Mouse (Mus musculus) cerebellum, postnatal 4 days (tissue): Measurements from ENCODE around the gene Ap5s1.
A peak's percentile ranks its signal among the peaks of the same experiment; 100 is the strongest.

Experiments used
- DNase-seq, 2 experiments: peaks; one replicate each; pipeline ENCODE4 v3.0.0; 2022; ENCODE audit warnings: low spot score in 2 of 2, mixed read lengths in 1 of 2

The Ap5s1 gene

GRCm38 (mm10) chr2:131187602-131187922, 19.3 kb upstream of the Ap5s1 start:
- DNase-seq: no peak

GRCm38 (mm10) chr2:131188311-131188710, 18.6 kb upstream of the Ap5s1 start:
- no peak for DNase-seq

GRCm38 (mm10) chr2:131189521-131190309, 17.2 kb upstream of the Ap5s1 start:
- DNase-seq: no peak

- DNase-seq: no peak
Observed at GRCm38 (mm10) chr2:131190344-131191004, 16.4 kb upstream of the Ap5s1 start.

DNA sequence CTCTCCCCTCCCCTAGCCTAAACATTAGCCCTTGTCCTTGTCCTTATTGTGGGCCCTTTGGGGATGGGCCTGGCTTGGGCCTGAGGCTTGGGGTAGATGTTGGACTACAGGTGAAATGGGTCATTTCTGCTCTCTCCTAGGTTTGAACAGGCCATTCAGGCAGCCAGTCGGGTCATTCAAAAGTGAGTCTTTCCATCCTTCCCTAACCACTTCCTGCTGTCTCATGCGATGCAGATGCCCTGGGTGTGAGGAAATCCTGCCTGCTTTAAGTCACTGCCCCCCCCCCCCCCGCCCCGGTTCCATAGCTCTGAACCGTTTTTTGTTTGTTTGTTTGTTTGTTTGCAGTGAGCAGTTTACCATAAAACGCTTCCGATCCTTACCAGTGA, 15.9 kb upstream of the Ap5s1 start:
- no peak for DNase-seq

DNA sequence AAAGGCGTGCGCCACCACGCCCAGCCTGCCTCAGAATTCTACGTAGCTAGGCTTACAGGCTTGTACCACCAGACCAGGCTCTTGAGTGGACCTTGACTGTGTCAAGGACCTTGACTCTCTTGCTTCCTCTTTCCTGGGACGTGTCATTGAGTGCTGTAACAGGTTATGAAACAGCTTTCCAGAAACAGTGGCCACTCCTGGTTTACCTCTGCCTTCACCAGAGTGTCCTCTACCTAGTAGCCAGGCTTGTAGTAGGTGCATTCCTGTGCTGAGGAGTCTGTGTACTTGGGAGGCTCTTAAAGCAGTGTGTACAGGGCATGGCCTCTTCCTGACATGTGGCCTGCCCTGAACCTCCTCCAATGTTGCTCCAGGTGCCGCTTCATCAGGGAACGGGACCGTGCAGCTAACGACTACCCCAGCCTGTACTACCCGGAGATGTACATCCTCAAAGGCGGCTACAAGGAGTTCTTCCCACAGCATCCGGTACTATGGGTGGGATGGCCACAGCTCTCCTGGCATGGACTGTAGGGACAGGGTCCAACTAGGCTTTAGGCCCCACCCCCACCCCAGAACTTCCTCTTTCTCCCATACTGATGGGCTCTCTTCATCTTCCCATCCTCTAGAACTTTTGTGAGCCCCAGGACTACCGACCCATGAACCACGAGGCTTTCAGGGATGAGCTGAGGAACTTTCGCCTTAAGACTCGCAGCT, 10.1 kb upstream of the Ap5s1 start:
- no peak for DNase-seq

DNA sequence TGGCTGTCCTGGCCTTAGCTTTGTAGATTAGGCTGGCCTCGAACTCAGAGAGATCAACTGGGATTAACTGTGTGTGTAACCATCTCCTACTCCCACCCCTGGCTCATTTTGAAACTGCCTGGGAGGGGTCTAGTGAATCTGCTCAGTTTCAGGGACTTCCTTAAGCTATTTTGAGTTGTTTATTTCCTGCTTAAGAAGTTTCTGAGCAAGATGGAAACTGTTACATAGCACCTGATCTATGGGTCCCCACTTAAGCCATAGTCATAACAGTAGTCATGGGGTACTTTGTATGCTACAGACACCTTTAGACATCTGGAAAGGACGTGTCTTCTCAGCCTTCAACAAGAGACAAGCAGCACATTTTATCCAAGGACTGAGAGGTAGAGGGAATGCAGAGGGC, 6.2 kb upstream of the Ap5s1 start:
- DNase-seq: no peak

DNA sequence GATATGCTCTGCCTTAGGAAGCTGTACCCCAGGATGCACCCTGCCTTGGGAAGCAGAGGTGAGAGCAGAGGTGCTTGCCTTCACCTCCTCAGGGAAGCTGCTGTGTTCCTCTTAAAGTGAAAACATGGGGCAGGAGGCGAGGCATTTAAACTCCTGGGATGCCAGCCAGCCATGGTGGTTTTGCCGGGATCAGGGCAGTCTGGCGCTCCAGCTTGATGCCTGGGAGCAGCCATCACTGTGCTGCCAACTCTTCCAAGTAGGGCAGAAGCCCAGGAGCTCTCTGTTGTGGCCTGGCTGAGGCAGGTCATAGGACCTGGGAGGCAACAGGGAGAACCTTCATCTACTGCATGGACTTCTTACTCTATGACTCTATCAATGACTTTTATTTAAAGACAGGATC, 5.6 kb upstream of the Ap5s1 start:
- no peak for DNase-seq

GRCm38 (mm10) chr2:131203816-131204409, 3.0 kb upstream of the Ap5s1 start:
- DNase-seq: no peak

DNA sequence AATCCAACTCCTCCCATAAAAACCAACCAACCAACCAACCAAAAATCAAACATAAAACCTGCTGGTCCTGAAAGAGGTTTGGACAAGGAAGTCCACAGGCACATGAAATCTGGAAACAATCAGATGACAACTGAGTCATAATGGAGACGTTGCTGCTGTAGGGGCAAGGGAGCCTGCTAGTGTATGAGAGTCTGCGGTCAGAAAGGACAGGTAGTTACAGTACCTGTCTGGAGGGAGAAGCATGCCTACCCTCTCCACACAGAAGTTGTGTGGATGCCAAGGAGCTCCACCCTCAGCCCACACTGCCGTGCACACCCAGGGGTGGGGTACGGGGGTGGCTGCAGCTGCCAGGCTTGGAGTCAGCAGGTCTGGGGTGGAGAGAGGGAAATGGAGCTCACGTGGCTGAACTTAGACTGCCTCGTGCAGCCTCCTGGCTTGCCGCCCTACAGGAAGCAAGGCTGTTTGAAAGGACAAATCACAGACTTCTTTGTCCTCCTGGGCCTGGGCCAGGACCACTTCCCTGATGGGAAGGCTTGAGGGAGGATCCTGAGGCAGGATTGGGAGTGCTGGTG, 2.4 kb upstream of the Ap5s1 start:
- peak in 1 of 2 experiments; percentile 56 for DNase-seq

GRCm38 (mm10) chr2:131205521-131206182, 1.2 kb upstream of the Ap5s1 start:
- no peak for DNase-seq

DNA sequence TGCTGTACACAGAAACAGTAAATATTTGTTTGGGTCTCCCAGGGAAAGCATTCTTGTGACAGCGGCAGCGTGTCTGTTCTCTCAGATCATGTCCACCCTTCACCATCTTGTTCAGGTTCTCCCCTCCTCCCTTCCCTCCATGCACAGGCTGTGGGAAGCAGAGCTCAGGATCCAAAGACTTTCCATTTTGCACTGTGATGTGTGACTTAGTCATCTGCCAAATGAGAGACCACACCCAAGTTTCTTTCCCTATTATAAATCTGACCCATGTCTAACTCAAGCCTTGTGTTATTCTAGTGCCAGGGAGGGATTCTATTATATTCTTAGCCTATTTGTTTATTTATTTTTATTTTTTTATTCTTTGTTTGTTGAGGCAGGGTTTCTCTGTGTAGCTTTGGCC, 1.5 kb downstream of the Ap5s1 start:
- DNase-seq: no peak

GRCm38 (mm10) chr2:131209125-131209795, 2.4 kb downstream of the Ap5s1 start:
- DNase-seq: peak in 1 of 2 experiments; percentile 16

DNA sequence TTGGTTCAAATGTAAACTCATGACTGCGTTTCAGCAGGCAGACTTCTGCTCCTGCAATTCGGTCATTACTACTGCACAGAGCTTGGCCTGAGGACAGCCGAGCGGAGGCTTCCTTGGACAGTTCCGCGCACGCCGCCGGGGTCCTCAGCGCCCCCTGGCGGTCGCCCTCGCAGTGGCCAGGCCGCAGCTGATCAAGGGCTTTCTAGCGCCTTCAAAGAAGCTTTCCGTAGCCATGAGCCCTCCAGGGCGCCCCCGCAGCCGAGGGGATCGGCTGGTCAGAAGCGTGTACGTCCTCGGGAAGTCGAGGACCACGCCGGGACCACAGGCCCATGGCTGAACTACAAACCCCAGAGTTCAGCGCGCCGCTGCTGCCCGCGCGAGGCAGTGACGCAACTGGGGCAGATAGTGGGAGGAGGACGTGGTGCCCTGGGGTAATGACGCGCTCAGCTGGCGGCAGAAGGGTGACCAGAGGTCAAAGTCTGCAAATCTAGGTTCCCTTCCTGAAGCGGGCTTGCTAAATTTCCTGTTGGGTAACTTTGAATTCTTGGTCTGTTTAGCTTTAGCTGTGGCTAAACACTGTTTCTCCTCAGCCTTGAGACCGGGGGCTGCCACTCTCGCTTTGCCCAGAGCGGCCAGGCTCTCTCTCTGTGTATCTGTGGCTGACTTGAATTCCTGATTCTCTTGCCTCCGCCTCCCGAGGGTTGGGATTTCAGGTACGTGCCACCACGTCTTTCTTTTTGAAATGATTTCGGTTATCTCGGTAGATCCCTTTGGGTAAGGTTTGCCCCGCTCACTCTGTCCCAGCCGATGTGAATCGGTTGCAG, 3.3 kb downstream of the Ap5s1 start:
- DNase-seq: peak; percentile 88 to 91

DNA sequence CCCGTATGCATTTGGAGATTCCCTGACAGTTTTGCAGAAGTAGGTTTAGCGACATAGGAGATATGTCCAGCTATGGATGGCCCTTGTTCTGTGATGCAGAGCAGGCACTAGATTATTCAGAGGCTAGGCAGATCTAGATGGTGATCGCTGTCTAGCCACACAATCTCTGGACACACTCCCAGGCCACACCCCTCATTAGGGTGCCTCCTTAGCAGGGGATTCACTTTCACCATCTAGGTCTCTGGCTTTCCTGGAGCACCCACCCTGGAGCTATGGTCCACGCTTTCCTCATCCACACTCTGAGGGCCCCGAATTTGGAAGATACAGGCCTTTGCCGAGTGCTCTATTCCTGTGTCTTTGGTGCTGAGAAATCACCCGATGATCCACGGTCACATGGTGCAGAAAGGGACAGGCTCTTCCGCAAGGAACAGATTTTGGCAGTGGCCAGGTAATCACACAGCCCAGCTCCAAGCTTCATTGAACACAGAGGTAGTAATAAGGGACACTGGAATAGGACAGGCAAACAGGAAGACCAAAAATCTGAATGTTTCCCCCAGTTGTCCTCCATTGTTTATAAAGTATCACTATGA, 4.2 kb downstream of the Ap5s1 start:
- DNase-seq: no peak

DNA sequence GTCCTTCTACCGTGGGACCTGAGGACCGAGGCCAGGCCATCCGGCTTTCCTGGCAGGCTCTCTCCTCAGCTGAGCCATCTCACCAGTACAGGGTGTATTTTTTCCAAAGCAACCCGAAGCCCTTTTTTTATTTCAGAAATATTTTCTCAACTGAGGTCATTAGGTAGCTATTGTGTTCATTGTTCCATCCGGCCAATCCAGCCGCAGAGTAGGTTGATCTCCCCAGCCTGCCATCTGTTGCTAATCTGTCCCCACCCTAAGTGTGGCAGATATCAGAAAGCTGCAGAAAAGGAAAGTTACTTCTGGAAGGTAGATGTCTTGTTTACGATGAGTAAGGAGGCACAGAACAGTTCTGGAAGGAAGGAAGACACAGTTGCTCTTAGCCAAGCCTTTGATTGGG, 6.9 kb downstream of the Ap5s1 start:
- DNase-seq: no peak

GRCm38 (mm10) chr2:131215941-131216858, 9.3 kb downstream of the Ap5s1 start:
- no peak for DNase-seq

DNA sequence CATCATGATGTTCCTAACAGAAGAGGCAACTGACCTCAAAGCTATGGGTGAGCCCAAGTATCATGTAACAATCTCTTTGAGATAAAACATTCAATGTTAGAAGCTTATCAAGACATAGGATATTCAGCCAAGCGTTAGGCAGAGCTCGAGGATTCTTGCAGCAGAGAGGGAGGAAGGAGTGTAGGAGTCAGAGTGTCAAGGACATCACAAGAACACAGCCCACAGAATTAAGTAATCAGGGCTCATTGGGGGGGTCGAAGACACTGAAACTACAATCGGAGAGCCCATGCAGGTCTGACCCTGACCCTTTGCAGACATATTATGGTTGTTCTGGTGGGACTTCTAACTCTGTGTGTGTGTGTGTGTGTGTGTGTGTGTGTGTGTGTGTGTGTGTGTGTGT, 13.2 kb downstream of the Ap5s1 start:
- no peak for DNase-seq
